Mouse (Mus musculus): ENCODE results near the gene Fcna. TPM values are rescaled to one million over a fixed set of nuclear protein-coding genes. Genes with fewer than 3 reads are reported as not detected.

The Fcna gene
- 34.9 TPM for polyA plus RNA-seq (2014; fragmentation: Illumina TruSeq; extraction: RNeasy Lipid Tissue Mini Kit (QIAGEN cat#74804); ENCODE audit: low read depth, low replicate concordance)

DNA sequence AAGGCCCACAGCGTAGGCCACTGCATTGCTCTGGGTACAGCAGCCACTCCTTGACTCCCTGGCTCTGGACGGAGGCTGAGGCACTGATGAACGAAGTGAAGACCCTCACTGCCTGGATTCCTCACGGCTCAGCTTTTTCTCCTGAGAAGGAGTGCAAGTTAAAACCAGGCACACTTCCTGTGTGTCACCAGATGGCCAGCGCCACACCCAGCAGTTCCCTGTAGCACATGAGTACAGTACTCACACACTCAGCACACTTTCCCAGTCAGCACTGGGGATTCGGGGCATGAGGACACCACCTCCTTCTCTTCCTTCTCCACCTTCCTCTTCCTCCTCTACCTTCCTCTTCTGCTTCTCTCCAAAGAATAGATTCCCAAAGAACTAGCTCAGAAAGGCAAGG lies at the start of gene Fcna:
Fcna (minus strand) TSS at position 220 of the 400 bp plus-strand sequence.

DNA sequence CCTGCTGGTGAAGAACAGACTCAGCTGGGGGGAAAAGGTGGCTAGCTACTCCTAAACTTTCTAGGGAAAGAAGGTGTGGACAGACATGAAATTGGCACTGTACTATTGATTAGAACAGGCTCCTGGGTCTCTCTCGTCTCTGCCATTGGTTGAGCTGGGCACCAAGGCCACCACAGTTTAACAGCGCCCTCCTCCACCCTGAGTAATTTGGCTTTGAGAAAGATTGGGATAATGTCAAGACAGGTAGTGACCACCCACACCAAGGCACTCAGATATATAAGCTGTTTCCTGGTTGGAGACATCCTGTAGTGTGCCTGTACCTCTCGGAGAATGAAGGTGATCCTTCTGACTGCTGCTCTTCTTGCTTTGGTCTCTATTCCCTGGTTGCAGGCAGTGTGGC lies 48.7 kb upstream of the Fcna start, which contains the start of gene Lcn6:
Lcn6 (plus strand) TSS at position 301 of the 400 bp plus-strand sequence.

GRCm38 (mm10) chr2:25657652-25658051 lies 29.8 kb upstream of the Fcna start, which contains the start of gene Lcn5:
Gene Lcn5, plus strand, starts transcription at chr2:25657952.

DNA sequence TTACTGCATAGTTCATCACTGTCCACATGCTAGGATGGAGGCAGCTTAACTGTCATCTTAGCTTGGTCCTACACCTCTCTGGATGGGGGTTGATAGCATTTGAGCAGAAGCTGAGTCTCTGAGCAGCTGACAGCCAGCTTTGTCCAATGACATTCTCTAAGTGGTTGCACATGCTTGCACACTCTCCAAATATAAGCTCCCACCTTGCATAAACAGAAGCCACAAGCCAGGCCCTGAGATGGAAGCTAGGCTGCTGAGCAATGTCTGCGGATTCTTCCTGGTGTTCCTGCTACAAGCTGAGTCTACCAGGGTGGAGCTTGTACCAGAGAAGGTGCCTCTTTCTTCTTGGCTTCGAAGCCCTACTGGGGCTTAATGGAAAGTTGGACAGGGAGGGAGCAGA lies 25.1 kb upstream of the Fcna start, which contains the start of gene Lcn8:
Lcn8 (plus strand) TSS at position 219 of the 400 bp plus-strand sequence.

GRCm38 (mm10) chr2:25621229-25622200 lies 6.3 kb downstream of the Fcna start, which contains the start of gene Tmem141:
Gene Tmem141, minus strand, starts transcription at chr2:25622005.

DNA sequence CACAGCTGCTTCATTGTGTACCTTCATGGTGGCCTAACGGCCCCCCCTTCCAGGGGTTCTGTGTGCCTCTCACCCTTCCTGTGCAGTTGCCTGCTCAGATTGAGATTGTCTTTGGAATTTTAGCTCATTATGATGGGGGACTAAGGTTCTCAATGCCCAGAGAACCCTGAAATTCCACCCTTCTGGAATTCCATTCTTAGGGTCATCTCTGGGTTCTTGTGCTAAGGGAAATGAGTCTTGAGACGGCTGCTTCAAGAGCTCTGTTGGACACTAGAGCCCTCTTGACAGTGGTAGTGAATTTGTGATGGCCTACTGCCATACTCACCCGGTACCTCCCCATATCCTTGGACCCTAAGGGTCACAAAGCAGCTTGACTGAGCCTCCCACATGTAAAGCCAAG lies 10.3 kb downstream of the Fcna start, which contains the start of gene Ccdc183:
Ccdc183 (minus strand) TSS at position 101 of the 400 bp plus-strand sequence.

DNA sequence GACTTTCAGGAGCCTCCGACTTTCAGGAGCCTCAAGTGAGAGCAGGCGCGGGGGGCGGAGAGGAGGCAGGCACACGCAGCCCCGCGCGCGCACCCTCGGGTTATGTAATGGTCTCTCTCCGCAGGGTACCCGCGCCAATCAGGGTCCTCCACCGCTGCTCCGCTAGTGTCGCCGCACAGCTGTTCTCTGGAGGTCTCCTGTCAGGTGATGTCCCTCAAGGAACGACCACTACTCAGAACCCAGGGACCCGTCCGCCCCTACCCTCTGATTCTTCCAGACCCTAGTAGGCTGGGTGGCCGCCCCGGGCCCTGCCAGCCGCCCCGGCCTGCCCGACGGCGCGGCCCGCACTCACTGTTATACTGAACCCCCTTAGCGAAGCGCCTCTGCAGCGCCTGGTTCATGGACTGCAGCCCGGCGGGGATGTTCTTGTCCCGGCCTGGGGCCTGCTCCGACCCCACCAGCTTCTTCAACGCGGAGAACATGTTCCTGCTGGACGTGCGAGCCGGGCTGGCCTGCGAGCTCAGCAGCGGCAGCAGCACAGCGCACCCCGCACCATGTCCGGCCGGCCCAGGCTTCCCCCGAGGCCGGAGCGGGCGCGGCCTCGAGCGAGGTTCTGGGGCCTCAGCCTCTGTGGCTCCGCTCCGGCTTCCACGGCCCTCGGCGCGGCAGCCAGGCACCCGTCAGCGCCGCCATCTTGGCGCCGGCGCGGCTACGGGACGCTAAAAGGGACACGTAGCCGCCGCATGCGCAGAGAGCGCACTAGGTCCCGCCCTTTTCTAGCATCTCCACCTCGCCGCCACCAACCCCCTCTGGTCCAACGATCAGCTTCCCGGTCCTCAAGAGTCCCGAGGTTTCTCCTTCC lies 19.8 kb downstream of the Fcna start, which contains the start of gene Rabl6:
Rabl6 (minus strand) TSS at position 761 of the 862 bp plus-strand sequence.

GRCm38 (mm10) chr2:25581294-25581864 lies 46.5 kb downstream of the Fcna start, which contains the start of gene Ajm1:
Gene Ajm1, minus strand, starts transcription at chr2:25581757.

Other genes starting within 250 kb of the Fcna start
- not detected for gene Entpd2, start 232.2 kb downstream of the Fcna start, polyA plus RNA-seq (2014; fragmentation: Illumina TruSeq; extraction: RNeasy Lipid Tissue Mini Kit (QIAGEN cat#74804); ENCODE audit: low read depth, low replicate concordance)
- gene Npdc1, start 228.7 kb downstream of the Fcna start, polyA plus RNA-seq (2014; fragmentation: Illumina TruSeq; extraction: RNeasy Lipid Tissue Mini Kit (QIAGEN cat#74804); ENCODE audit: low read depth, low replicate concordance): 1.1 TPM
- not detected for gene Fut7, start 204.8 kb downstream of the Fcna start, polyA plus RNA-seq (2014; fragmentation: Illumina TruSeq; extraction: RNeasy Lipid Tissue Mini Kit (QIAGEN cat#74804); ENCODE audit: low read depth, low replicate concordance)
- gene Abca2, start 199.3 kb downstream of the Fcna start, polyA plus RNA-seq (2014; fragmentation: Illumina TruSeq; extraction: RNeasy Lipid Tissue Mini Kit (QIAGEN cat#74804); ENCODE audit: low read depth, low replicate concordance): 2.0 TPM
- gene Clic3, start 171.2 kb downstream of the Fcna start, polyA plus RNA-seq (2014; fragmentation: Illumina TruSeq; extraction: RNeasy Lipid Tissue Mini Kit (QIAGEN cat#74804); ENCODE audit: low read depth, low replicate concordance): not detected
- gene Paxx, start 166.9 kb downstream of the Fcna start, polyA plus RNA-seq (2014; fragmentation: Illumina TruSeq; extraction: RNeasy Lipid Tissue Mini Kit (QIAGEN cat#74804); ENCODE audit: low read depth, low replicate concordance): 57.0 TPM
- 2.1 TPM for gene Ptgds, start 158.0 kb downstream of the Fcna start, polyA plus RNA-seq (2014; fragmentation: Illumina TruSeq; extraction: RNeasy Lipid Tissue Mini Kit (QIAGEN cat#74804); ENCODE audit: low read depth, low replicate concordance)
- gene Lcn12, start 134.1 kb downstream of the Fcna start, polyA plus RNA-seq (2014; fragmentation: Illumina TruSeq; extraction: RNeasy Lipid Tissue Mini Kit (QIAGEN cat#74804); ENCODE audit: low read depth, low replicate concordance): not detected
- gene Fbxw5, start 127.3 kb downstream of the Fcna start, polyA plus RNA-seq (2014; fragmentation: Illumina TruSeq; extraction: RNeasy Lipid Tissue Mini Kit (QIAGEN cat#74804); ENCODE audit: low read depth, low replicate concordance): 1.9 TPM
- 156 TPM for gene C8g, start 126.3 kb downstream of the Fcna start, polyA plus RNA-seq (2014; fragmentation: Illumina TruSeq; extraction: RNeasy Lipid Tissue Mini Kit (QIAGEN cat#74804); ENCODE audit: low read depth, low replicate concordance)
- 0.93 TPM for gene Traf2, start 81.1 kb downstream of the Fcna start, polyA plus RNA-seq (2014; fragmentation: Illumina TruSeq; extraction: RNeasy Lipid Tissue Mini Kit (QIAGEN cat#74804); ENCODE audit: low read depth, low replicate concordance)
- 9.1 TPM for gene Edf1, start 70.2 kb downstream of the Fcna start, polyA plus RNA-seq (2014; fragmentation: Illumina TruSeq; extraction: RNeasy Lipid Tissue Mini Kit (QIAGEN cat#74804); ENCODE audit: low read depth, low replicate concordance)
- not detected for gene Mamdc4, start 53.2 kb downstream of the Fcna start, polyA plus RNA-seq (2014; fragmentation: Illumina TruSeq; extraction: RNeasy Lipid Tissue Mini Kit (QIAGEN cat#74804); ENCODE audit: low read depth, low replicate concordance)
- 3.5 TPM for gene Phpt1, start 52.8 kb downstream of the Fcna start, polyA plus RNA-seq (2014; fragmentation: Illumina TruSeq; extraction: RNeasy Lipid Tissue Mini Kit (QIAGEN cat#74804); ENCODE audit: low read depth, low replicate concordance)
- not detected for gene Ajm1, start 46.3 kb downstream of the Fcna start, polyA plus RNA-seq (2014; fragmentation: Illumina TruSeq; extraction: RNeasy Lipid Tissue Mini Kit (QIAGEN cat#74804); ENCODE audit: low read depth, low replicate concordance)
- gene Rabl6, start 19.5 kb downstream of the Fcna start, polyA plus RNA-seq (2014; fragmentation: Illumina TruSeq; extraction: RNeasy Lipid Tissue Mini Kit (QIAGEN cat#74804); ENCODE audit: low read depth, low replicate concordance): 7.1 TPM
- gene Ccdc183, start 10.4 kb downstream of the Fcna start, polyA plus RNA-seq (2014; fragmentation: Illumina TruSeq; extraction: RNeasy Lipid Tissue Mini Kit (QIAGEN cat#74804); ENCODE audit: low read depth, low replicate concordance): not detected
- gene Tmem141, start 6.0 kb downstream of the Fcna start, polyA plus RNA-seq (2014; fragmentation: Illumina TruSeq; extraction: RNeasy Lipid Tissue Mini Kit (QIAGEN cat#74804); ENCODE audit: low read depth, low replicate concordance): 7.4 TPM
- gene Lcn8, start 25.1 kb upstream of the Fcna start, polyA plus RNA-seq (2014; fragmentation: Illumina TruSeq; extraction: RNeasy Lipid Tissue Mini Kit (QIAGEN cat#74804); ENCODE audit: low read depth, low replicate concordance): not detected
- gene Lcn5, start 29.9 kb upstream of the Fcna start, polyA plus RNA-seq (2014; fragmentation: Illumina TruSeq; extraction: RNeasy Lipid Tissue Mini Kit (QIAGEN cat#74804); ENCODE audit: low read depth, low replicate concordance): not detected
- gene Lcn6, start 48.8 kb upstream of the Fcna start, polyA plus RNA-seq (2014; fragmentation: Illumina TruSeq; extraction: RNeasy Lipid Tissue Mini Kit (QIAGEN cat#74804); ENCODE audit: low read depth, low replicate concordance): not detected
- not detected for gene Lcn10, start 54.7 kb upstream of the Fcna start, polyA plus RNA-seq (2014; fragmentation: Illumina TruSeq; extraction: RNeasy Lipid Tissue Mini Kit (QIAGEN cat#74804); ENCODE audit: low read depth, low replicate concordance)
- gene Obp2a, start 72.0 kb upstream of the Fcna start, polyA plus RNA-seq (2014; fragmentation: Illumina TruSeq; extraction: RNeasy Lipid Tissue Mini Kit (QIAGEN cat#74804); ENCODE audit: low read depth, low replicate concordance): not detected
- 0.72 TPM for gene Bmyc, start 78.7 kb upstream of the Fcna start, polyA plus RNA-seq (2014; fragmentation: Illumina TruSeq; extraction: RNeasy Lipid Tissue Mini Kit (QIAGEN cat#74804); ENCODE audit: low read depth, low replicate concordance)
- not detected for gene Obp2b, start 109.0 kb upstream of the Fcna start, polyA plus RNA-seq (2014; fragmentation: Illumina TruSeq; extraction: RNeasy Lipid Tissue Mini Kit (QIAGEN cat#74804); ENCODE audit: low read depth, low replicate concordance)
- gene Lcn3, start 137.5 kb upstream of the Fcna start, polyA plus RNA-seq (2014; fragmentation: Illumina TruSeq; extraction: RNeasy Lipid Tissue Mini Kit (QIAGEN cat#74804); ENCODE audit: low read depth, low replicate concordance): not detected
- gene Lcn11, start 149.0 kb upstream of the Fcna start, polyA plus RNA-seq (2014; fragmentation: Illumina TruSeq; extraction: RNeasy Lipid Tissue Mini Kit (QIAGEN cat#74804); ENCODE audit: low read depth, low replicate concordance): not detected
- not detected for gene Gm13539, start 154.2 kb upstream of the Fcna start, polyA plus RNA-seq (2014; fragmentation: Illumina TruSeq; extraction: RNeasy Lipid Tissue Mini Kit (QIAGEN cat#74804); ENCODE audit: low read depth, low replicate concordance)
- not detected for gene Glt6d1, start 187.8 kb upstream of the Fcna start, polyA plus RNA-seq (2014; fragmentation: Illumina TruSeq; extraction: RNeasy Lipid Tissue Mini Kit (QIAGEN cat#74804); ENCODE audit: low read depth, low replicate concordance)
- gene Lcn9, start 195.1 kb upstream of the Fcna start, polyA plus RNA-seq (2014; fragmentation: Illumina TruSeq; extraction: RNeasy Lipid Tissue Mini Kit (QIAGEN cat#74804); ENCODE audit: low read depth, low replicate concordance): not detected
- gene Sohlh1, start 219.2 kb upstream of the Fcna start, polyA plus RNA-seq (2014; fragmentation: Illumina TruSeq; extraction: RNeasy Lipid Tissue Mini Kit (QIAGEN cat#74804); ENCODE audit: low read depth, low replicate concordance): not detected
- not detected for gene Kcnt1, start 235.7 kb upstream of the Fcna start, polyA plus RNA-seq (2014; fragmentation: Illumina TruSeq; extraction: RNeasy Lipid Tissue Mini Kit (QIAGEN cat#74804); ENCODE audit: low read depth, low replicate concordance)